Mouse (Mus musculus) layer of hippocampus, adult 9-10 months (tissue): ENCODE measurements around the gene Ptpn4.

Experiments
- DNase-seq: peaks from one replicate; pipeline ENCODE4 v3.0.0; 2022; ENCODE audit warnings: low spot score

Gene Ptpn4

GRCm38 (mm10) chr1:119805984-119806383, 31.4 kb downstream of the Ptpn4 start:
- no peak for DNase-seq

GRCm38 (mm10) chr1:119804586-119804985, 32.8 kb downstream of the Ptpn4 start:
- DNase-seq, result no peak

- no peak for DNase-seq
Measured at GRCm38 (mm10) chr1:119795174-119795573, 42.2 kb downstream of the Ptpn4 start.

GRCm38 (mm10) chr1:119794342-119794741, 43.1 kb downstream of the Ptpn4 start:
- no peak for DNase-seq

GRCm38 (mm10) chr1:119790616-119791015, 46.8 kb downstream of the Ptpn4 start:
- DNase-seq, result no peak

- no peak for DNase-seq
Measured at GRCm38 (mm10) chr1:119775915-119776314, 61.5 kb downstream of the Ptpn4 start.

- no peak for DNase-seq
Measured at GRCm38 (mm10) chr1:119735692-119736091, 101.7 kb downstream of the Ptpn4 start.

GRCm38 (mm10) chr1:119734801-119735200, 102.6 kb downstream of the Ptpn4 start:
- no peak for DNase-seq

- DNase-seq, result no peak
Measured at GRCm38 (mm10) chr1:119731166-119731565, 106.2 kb downstream of the Ptpn4 start.

GRCm38 (mm10) chr1:119713017-119713416, 124.4 kb downstream of the Ptpn4 start:
- no peak for DNase-seq

- no peak for DNase-seq
Measured at GRCm38 (mm10) chr1:119706471-119707217, 130.8 kb downstream of the Ptpn4 start.

GRCm38 (mm10) chr1:119696860-119697259, 140.6 kb downstream of the Ptpn4 start:
- no peak for DNase-seq

- DNase-seq, result no peak
Measured at GRCm38 (mm10) chr1:119685773-119686558, 151.4 kb downstream of the Ptpn4 start.

- no peak for DNase-seq
Measured at GRCm38 (mm10) chr1:119681663-119682213, 155.7 kb downstream of the Ptpn4 start.

- DNase-seq, result peak; percentile 15
Measured at GRCm38 (mm10) chr1:119674984-119675383, 162.4 kb downstream of the Ptpn4 start.

GRCm38 (mm10) chr1:119666904-119667303, 170.5 kb downstream of the Ptpn4 start:
- no peak for DNase-seq

- DNase-seq, result no peak
Measured at GRCm38 (mm10) chr1:119654307-119654706, 183.1 kb downstream of the Ptpn4 start.

- DNase-seq, result no peak
Measured at GRCm38 (mm10) chr1:119650386-119650785, 187.0 kb downstream of the Ptpn4 start.

- DNase-seq, result no peak
Measured at GRCm38 (mm10) chr1:119649627-119650026, 187.8 kb downstream of the Ptpn4 start.

GRCm38 (mm10) chr1:119648205-119649111, 189.0 kb downstream of the Ptpn4 start, which contains the start of gene Epb41l5:
TSS of gene Epb41l5 (minus strand) at chr1:119649000.
- DNase-seq, result peak; percentile 30

GRCm38 (mm10) chr1:119646356-119646755, 191.1 kb downstream of the Ptpn4 start:
- DNase-seq, result no peak

GRCm38 (mm10) chr1:119642367-119642766, 195.0 kb downstream of the Ptpn4 start:
- no peak for DNase-seq
